Mouse (Mus musculus) heart, embryonic 12.5 days (tissue): ENCODE measurements around the gene Scly. TPM values are rescaled to one million over a fixed set of nuclear protein-coding genes. Genes with fewer than 3 reads are reported as not detected.

Experiments
- ATAC-seq: fragments of 200-750 bp; cut with Nextera tagmentation; 2 replicates; pipeline ENCODE4 v1.8.0; 2017; ENCODE audit warnings: moderate TSS enrichment, moderate library complexity; ENCODE audit not compliant: insufficient number of reproducible peaks, low FRiP score
- H3K27ac ChIP-seq: fragments of 300-500 bp; sonication (generic); 2 replicates; pipeline ENCODE4 v1.5.1; 2016; ENCODE audit warnings: mild to moderate bottlenecking, moderate library complexity; ENCODE audit not compliant: poor library complexity, severe bottlenecking
- H3K27me3 ChIP-seq: fragments of 300-500 bp; sonication (generic); replicated peaks from 2 replicates; pipeline ENCODE4 v1.6.1; 2016; ENCODE audit warnings: mild to moderate bottlenecking, moderate library complexity
- H3K36me3 ChIP-seq: fragments of 300-500 bp; sonication (generic); 2 replicates; pipeline ENCODE4 v1.6.1; 2016; ENCODE audit warnings: mild to moderate bottlenecking, moderate library complexity
- H3K4me1 ChIP-seq: fragments of 300-500 bp; sonication (generic); replicated peaks from 2 replicates; pipeline ENCODE4 v1.6.1; 2016; ENCODE audit warnings: mild to moderate bottlenecking
- H3K4me2 ChIP-seq: fragments of 300-500 bp; sonication (generic); 2 replicates; pipeline ENCODE4 v1.6.1; 2016; ENCODE audit warnings: mild to moderate bottlenecking, moderate library complexity
- H3K4me3 ChIP-seq: fragments of 300-500 bp; sonication (generic); 2 replicates; pipeline ENCODE4 v1.5.1; 2016; ENCODE audit warnings: mild to moderate bottlenecking
- H3K9ac ChIP-seq: fragments of 300-500 bp; sonication (generic); 2 replicates; pipeline ENCODE4 v1.6.1; 2016; ENCODE audit warnings: mild to moderate bottlenecking, moderate library complexity
- H3K9me3 ChIP-seq: fragments of 300-500 bp; sonication (generic); replicated peaks from 2 replicates; pipeline ENCODE4 v1.6.1; 2016; ENCODE audit warnings: mild to moderate bottlenecking, moderate library complexity
- WGBS: fragments of 180-500 bp; shearing (Covaris S2); methylation state at CpG from one replicate; pipeline ENCODE4 v1.1.7; 2016; 5-methylcytosine and 5-hydroxymethylcytosine counted together
- polyA plus RNA-seq: library from polyadenylated mRNA; unstranded; fragments of >200 nt; fragmentation: Nextera tagmentation; extraction: Ambion mirVana; gene quantifications from 2 replicates; pipeline ENCODE4 v1.2.1, GENCODE M21; 2016

Scly gene
- polyA plus RNA-seq, 1 experiment from 2014 or later = 14.8 TPM

GRCm38 (mm10) chr1:91333582-91333981 is 35.4 kb downstream of the Scly start:
- Histone ChIP-seq H3K4me2 (no peak overlapping the region), H3K9me3 (no peaks in the 10 kb centered on the region), H3K4me1 (peaks cover 30% of the 10 kb centered on the region), H3K36me3 (no peaks in the 10 kb centered on the region), H3K27me3 (peaks cover 29% of the 10 kb centered on the region; the same call in 1 of the 2 replicates), H3K9ac (no peak overlapping the region), H3K4me3 (no peak overlapping the region), H3K27ac (peak overlapping the region; percentile 20)
- ATAC-seq = no peak

- Histone ChIP-seq H3K27me3 (peaks cover 58% of the 10 kb centered on the region), H3K4me3 (no peak overlapping the region), H3K4me2 (no peak overlapping the region), H3K27ac (no peak overlapping the region), H3K36me3 (no peaks in the 10 kb centered on the region), H3K9me3 (no peaks in the 10 kb centered on the region), H3K9ac (no peak overlapping the region), H3K4me1 (peaks cover 28% of the 10 kb centered on the region)
- 82% methylated on average over 7 of the region's 7 CpGs for WGBS
- no peak for ATAC-seq
Measured at GRCm38 (mm10) chr1:91337355-91337754, 39.2 kb downstream of the Scly start.

- Histone ChIP-seq H3K4me2 (no peak overlapping the region), H3K9me3 (no peaks in the 10 kb centered on the region), H3K9ac (no peak overlapping the region), H3K27ac (no peak overlapping the region), H3K27me3 (peaks cover 70% of the 10 kb centered on the region), H3K4me1 (peaks cover 12% of the 10 kb centered on the region), H3K4me3 (no peak overlapping the region), H3K36me3 (no peaks in the 10 kb centered on the region)
- ATAC-seq = no peak
- 69% methylated on average over 3 of the region's 3 CpGs for WGBS
Measured at GRCm38 (mm10) chr1:91344001-91344400, 45.9 kb downstream of the Scly start.

- Histone ChIP-seq H3K9ac (peak overlapping the region; percentile 21; the same call in 1 of the 2 replicates), H3K9me3 (no peaks in the 10 kb centered on the region), H3K4me1 (peaks cover 16% of the 10 kb centered on the region), H3K4me2 (peak overlapping the region; percentile 69), H3K36me3 (no peaks in the 10 kb centered on the region), H3K27ac (no peak overlapping the region), H3K27me3 (peaks cover 59% of the 10 kb centered on the region), H3K4me3 (peak overlapping the region; percentile 36)
- no peak for ATAC-seq
- WGBS = 4% methylated on average over 65 of the region's 68 CpGs
Measured at GRCm38 (mm10) chr1:91344921-91345685, 47.0 kb downstream of the Scly start.

GRCm38 (mm10) chr1:91346892-91347291 is 48.8 kb downstream of the Scly start:
- H3K4me3 ChIP-seq = no peak overlapping the region
- peak; percentile 49; the same call in 1 of the 2 replicates for ATAC-seq
- H3K9me3 ChIP-seq = no peaks in the 10 kb centered on the region
- WGBS = 36% methylated on average over 3 of the region's 3 CpGs
- H3K4me2 ChIP-seq = no peak overlapping the region
- H3K9ac ChIP-seq = no peak overlapping the region
- peaks cover 29% of the 10 kb centered on the region for H3K4me1 ChIP-seq
- H3K27ac ChIP-seq = no peak overlapping the region
- peaks cover 49% of the 10 kb centered on the region for H3K27me3 ChIP-seq
- no peaks in the 10 kb centered on the region for H3K36me3 ChIP-seq

- Histone ChIP-seq H3K4me3 (peak within 1 kb of the TSS; percentile 44), H3K9ac (peak within 1 kb of the TSS; percentile 69), H3K27me3 (peaks cover 9% of the 10 kb centered on the region), H3K4me2 (peak within 1 kb of the TSS; percentile 77), H3K36me3 (peaks cover 18% of the 10 kb centered on the region), H3K9me3 (no peaks in the 10 kb centered on the region), H3K27ac (peak within 1 kb of the TSS; percentile 84), H3K4me1 (peaks cover 33% of the 10 kb centered on the region)
- 23% methylated on average over 4 of the region's 4 CpGs for WGBS
- peak; percentile 73 for ATAC-seq
Measured at GRCm38 (mm10) chr1:91350841-91351240, 52.7 kb downstream of the Scly start, which contains the start of gene Klhl30. TSS of gene Klhl30 (plus strand) at chr1:91351016.

- no peaks in the 10 kb centered on the region for H3K9me3 ChIP-seq
- peak overlapping the region; percentile 77 for H3K4me2 ChIP-seq
- H3K27me3 ChIP-seq = peaks cover 5% of the 10 kb centered on the region
- WGBS = 52% methylated on average over 3 of the region's 3 CpGs
- peak overlapping the region; percentile 44 for H3K4me3 ChIP-seq
- peaks cover 22% of the 10 kb centered on the region for H3K36me3 ChIP-seq
- peak overlapping the region; percentile 84 for H3K27ac ChIP-seq
- H3K4me1 ChIP-seq = peaks cover 33% of the 10 kb centered on the region
- H3K9ac ChIP-seq = peak overlapping the region; percentile 69
- no peak for ATAC-seq
Measured at GRCm38 (mm10) chr1:91351249-91351648, 53.1 kb downstream of the Scly start.

GRCm38 (mm10) chr1:91352277-91352676 is 54.1 kb downstream of the Scly start:
- H3K9ac ChIP-seq = no peak overlapping the region
- ATAC-seq = no peak
- H3K4me3 ChIP-seq = no peak overlapping the region
- 70% methylated on average over 2 of the region's 2 CpGs for WGBS
- peaks cover 32% of the 10 kb centered on the region for H3K36me3 ChIP-seq
- no peaks in the 10 kb centered on the region for H3K9me3 ChIP-seq
- H3K27ac ChIP-seq = no peak overlapping the region
- no peaks in the 10 kb centered on the region for H3K27me3 ChIP-seq
- peaks cover 33% of the 10 kb centered on the region for H3K4me1 ChIP-seq
- peak overlapping the region; percentile 77 for H3K4me2 ChIP-seq

GRCm38 (mm10) chr1:91356105-91356504 is 58.0 kb downstream of the Scly start:
- Histone ChIP-seq H3K4me3 (no peak overlapping the region), H3K27ac (no peak overlapping the region), H3K27me3 (no peaks in the 10 kb centered on the region), H3K36me3 (peaks cover 70% of the 10 kb centered on the region), H3K4me2 (no peak overlapping the region), H3K4me1 (peaks cover 23% of the 10 kb centered on the region), H3K9me3 (no peaks in the 10 kb centered on the region), H3K9ac (no peak overlapping the region)
- no peak for ATAC-seq
- WGBS = 81% methylated on average over 11 of the region's 11 CpGs

GRCm38 (mm10) chr1:91362113-91362512 is 64.0 kb downstream of the Scly start:
- Histone ChIP-seq H3K27ac (no peak overlapping the region), H3K9me3 (peaks cover 14% of the 10 kb centered on the region; the same call in 1 of the 2 replicates), H3K4me3 (no peak overlapping the region), H3K36me3 (peaks cover 66% of the 10 kb centered on the region), H3K4me1 (peaks cover 11% of the 10 kb centered on the region), H3K9ac (no peak overlapping the region), H3K27me3 (0 out of 2 replicates have a peak, but pooled peaks cover 7% of the 10 kb centered on the region), H3K4me2 (no peak overlapping the region)
- no peak for ATAC-seq
- WGBS = 71% methylated on average over 5 of the region's 5 CpGs

GRCm38 (mm10) chr1:91364822-91365644 is 66.9 kb downstream of the Scly start:
- no peak overlapping the region for H3K4me3 ChIP-seq
- 86% methylated on average over 16 of the region's 16 CpGs for WGBS

More at GRCm38 (mm10) chr1:91364822-91365644, 66.9 kb downstream of the Scly start:
- no peak overlapping the region for H3K27ac ChIP-seq
- no peak overlapping the region for H3K9ac ChIP-seq
- H3K27me3 ChIP-seq = 0 out of 2 replicates have a peak, but pooled peaks cover 7% of the 10 kb centered on the region
- H3K4me1 ChIP-seq = peaks cover 11% of the 10 kb centered on the region
- no peak overlapping the region for H3K4me2 ChIP-seq
- H3K36me3 ChIP-seq = peaks cover 40% of the 10 kb centered on the region
- no peak for ATAC-seq
- peaks cover 14% of the 10 kb centered on the region; the same call in 1 of the 2 replicates for H3K9me3 ChIP-seq
